Mouse (Mus musculus) liver, embryonic 14.5 days (tissue): ENCODE measurements around the gene Szt2. TPM values are rescaled to one million over a fixed set of nuclear protein-coding genes. Genes with fewer than 3 reads are reported as not detected.

Experiments used
- ATAC-seq: fragments of 200-750 bp; cut with Nextera tagmentation; 2 replicates; pipeline ENCODE4 v1.8.0; 2017; ENCODE audit warnings: moderate number of reproducible peaks, mild to moderate bottlenecking, moderate library complexity; ENCODE audit not compliant: insufficient read depth
- DNase-seq, 3 experiments: peaks; one replicate each; pipeline ENCODE4 v3.0.0-alpha.2; 2012 to 2013; ENCODE audit warnings: low read depth in 3 of 3, low spot score in 3 of 3
- H3K27ac ChIP-seq: fragments of 300-500 bp; sonication (generic); 2 replicates; pipeline ENCODE4 v1.5.1; 2014; ENCODE audit warnings: moderate library complexity, mild to moderate bottlenecking, control low read depth, inconsistent platforms
- H3K27me3 ChIP-seq: fragments of 300-500 bp; sonication (generic); 2 replicates; pipeline ENCODE4 v1.6.1; 2014; ENCODE audit warnings: mild to moderate bottlenecking, low read length, moderate library complexity; ENCODE audit not compliant: control insufficient read depth, insufficient read depth
- H3K36me3 ChIP-seq: fragments of 300-500 bp; sonication (generic); replicated peaks from 2 replicates; pipeline ENCODE4 v1.6.1; 2014; ENCODE audit warnings: low read depth; ENCODE audit not compliant: control insufficient read depth, insufficient read depth
- H3K4me1 ChIP-seq, 2 experiments: fragments of 200-500 bp in 1 of 2; fragments of 300-500 bp in 1 of 2; sonication (generic) in 1 of 2; replicated peaks; 2 replicates each; pipeline ENCODE4 v1.6.1; 2012 to 2014; ENCODE audit warnings: antibody characterized with exemption in 1 of 2, inconsistent platforms in 1 of 2, low read length in 1 of 2; ENCODE audit not compliant: control insufficient read depth in 2 of 2, insufficient read depth in 2 of 2
- H3K4me2 ChIP-seq: fragments of 300-500 bp; sonication (generic); 2 replicates; pipeline ENCODE4 v1.6.1; 2014; ENCODE audit warnings: low read depth, mild to moderate bottlenecking, control low read depth, moderate library complexity
- H3K4me3 ChIP-seq, 2 experiments: fragments of 200-500 bp in 1 of 2; fragments of 300-500 bp in 1 of 2; sonication (generic) in 1 of 2; 2 replicates each; pipeline ENCODE4 v1.5.1; 2012 to 2014; ENCODE audit warnings: low read depth in 2 of 2, low read length in 2 of 2, mild to moderate bottlenecking in 2 of 2, control low read depth in 1 of 2, inconsistent platforms in 1 of 2, moderate library complexity in 1 of 2; ENCODE audit not compliant: insufficient read depth in 1 of 2
- H3K9ac ChIP-seq: fragments of 300-500 bp; sonication (generic); replicated peaks from 2 replicates; pipeline ENCODE4 v1.6.1; 2014; ENCODE audit warnings: mild to moderate bottlenecking, control low read depth, moderate library complexity
- H3K9me3 ChIP-seq: fragments of 300-500 bp; sonication (generic); 2 replicates; pipeline ENCODE4 v1.6.1; 2016; ENCODE audit warnings: low read length, mixed read lengths; ENCODE audit not compliant: control insufficient read depth
- CTCF ChIP-seq: IDR thresholded peaks from 2 replicates; pipeline ENCODE4 v1.5.1; 2016; ENCODE audit warnings: antibody characterized with exemption, low read depth, control low read depth
- EP300 ChIP-seq: IDR thresholded peaks from 2 replicates; pipeline ENCODE4 v1.6.1; 2016; ENCODE audit warnings: antibody characterized with exemption, low read depth
- WGBS: fragments of 180-500 bp; shearing (Covaris S2); extraction: QIAGEN DNeasy Blood & Tissue Kit; methylation state at CpG from one replicate; pipeline ENCODE4 v1.1.7; 2014; ENCODE audit not compliant: insufficient replicate concordance; 5-methylcytosine and 5-hydroxymethylcytosine counted together
- polyA plus RNA-seq, 2 experiments: library from polyadenylated mRNA; depleted of rRNA in 1 of 2; stranded (reverse) in 1 of 2; unstranded in 1 of 2; fragments of >200 nt; fragmentation: Nextera tagmentation in 1 of 2; extraction: Ambion mirVana in 1 of 2; gene quantifications; 2 replicates each; pipeline versions ENCODE4 v1.2.1 to v1.2.3; 2012 to 2014

The Szt2 gene
- polyA plus RNA-seq, 2 experiments = 2.6 to 5.9 TPM

DNA sequence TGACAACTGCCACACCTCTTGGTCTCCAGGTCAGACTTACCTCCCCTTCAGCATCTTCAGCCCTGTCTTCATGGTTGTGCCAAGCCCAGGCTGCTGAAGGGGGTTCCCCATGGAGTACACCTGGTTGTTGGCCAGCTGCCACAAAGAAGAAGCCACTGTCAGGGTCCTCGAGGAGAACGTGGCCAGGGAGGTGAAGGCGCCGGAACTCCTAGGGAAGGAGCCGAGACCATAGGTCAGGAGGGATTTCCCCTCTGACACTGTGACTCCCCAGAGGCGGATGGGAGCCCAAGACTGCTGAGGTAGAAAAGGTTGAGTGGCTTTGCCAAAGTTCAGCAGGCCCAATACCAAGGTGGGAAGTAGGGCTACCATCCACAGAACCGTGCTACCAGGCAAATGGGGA lies 25.8 kb downstream of the Szt2 start:
- Histone ChIP-seq H3K9me3 (no peaks in the 10 kb centered on the region), H3K27me3 (no peaks in the 10 kb centered on the region), H3K4me1 (no peaks in the 10 kb centered on the region), H3K4me3 (no peak overlapping the region), H3K4me2 (no peak overlapping the region), H3K27ac (no peak overlapping the region), H3K9ac (no peak overlapping the region), H3K36me3 (peaks cover 42% of the 10 kb centered on the region)
- 84% methylated on average over 7 of the region's 7 CpGs for WGBS
- DNase-seq (no peak), ATAC-seq (no peak)
- no peak for TF ChIP-seq EP300

DNA sequence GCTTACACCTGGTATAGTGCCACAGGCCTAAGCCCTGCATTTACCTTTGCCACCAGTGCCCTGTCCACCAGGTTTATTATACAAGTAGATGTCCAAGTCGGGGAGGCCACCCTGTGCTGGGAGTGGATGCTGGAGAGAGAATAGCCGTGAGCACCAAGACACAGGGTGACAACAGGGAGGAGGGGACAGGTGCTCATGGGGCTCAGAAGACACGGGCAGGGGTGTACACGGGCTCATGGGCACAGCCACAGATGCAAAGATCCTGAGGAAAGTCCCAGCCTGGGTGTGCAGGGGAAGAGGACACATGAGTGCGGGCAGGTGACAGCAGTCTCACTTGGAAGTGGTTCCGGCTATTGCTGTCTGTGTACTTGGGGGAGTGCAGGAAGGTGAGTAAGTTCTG lies 33.1 kb downstream of the Szt2 start:
- H3K4me2 ChIP-seq = no peak overlapping the region
- no peak overlapping the region for H3K9ac ChIP-seq
- H3K27ac ChIP-seq = no peak overlapping the region
- no peak overlapping the region for H3K4me3 ChIP-seq
- H3K4me1 ChIP-seq = no peaks in the 10 kb centered on the region
- no peak for DNase-seq
- no peaks in the 10 kb centered on the region for H3K9me3 ChIP-seq
- WGBS = 80% methylated on average over 6 of the region's 6 CpGs
- peaks cover 37% of the 10 kb centered on the region for H3K36me3 ChIP-seq
- no peak for ATAC-seq
- H3K27me3 ChIP-seq = no peaks in the 10 kb centered on the region
- TF ChIP-seq CTCF (no peak), EP300 (no peak)

DNA sequence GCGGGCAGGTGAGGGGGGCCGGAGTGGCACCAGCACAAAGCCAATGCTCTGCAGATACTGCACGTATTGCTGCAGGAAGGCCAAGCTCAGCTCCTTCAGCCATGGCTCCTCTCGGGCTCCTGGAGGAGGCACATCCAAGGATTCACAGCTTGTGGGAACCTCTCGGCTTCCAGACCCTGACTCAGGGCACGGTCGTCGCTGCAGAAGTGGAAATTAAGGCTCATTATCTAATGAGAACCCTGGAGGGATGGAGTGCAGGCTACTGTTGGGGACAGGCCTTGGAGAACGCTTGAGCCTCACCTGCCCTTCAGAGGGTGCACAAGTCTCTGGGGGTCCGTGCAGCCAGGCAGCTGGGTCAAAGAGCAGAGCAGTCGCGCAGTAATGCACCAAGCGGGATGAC lies 37.3 kb downstream of the Szt2 start:
- 81% methylated on average over 13 of the region's 13 CpGs for WGBS
- ATAC-seq = no peak
- Histone ChIP-seq H3K36me3 (peaks cover 23% of the 10 kb centered on the region), H3K4me1 (no peaks in the 10 kb centered on the region), H3K27ac (no peak overlapping the region), H3K27me3 (no peaks in the 10 kb centered on the region), H3K4me2 (no peak overlapping the region), H3K9ac (no peak overlapping the region), H3K4me3 (no peak overlapping the region), H3K9me3 (no peaks in the 10 kb centered on the region)
- TF ChIP-seq CTCF = no peak
- TF ChIP-seq EP300 = no peak
- DNase-seq = no peak

DNA sequence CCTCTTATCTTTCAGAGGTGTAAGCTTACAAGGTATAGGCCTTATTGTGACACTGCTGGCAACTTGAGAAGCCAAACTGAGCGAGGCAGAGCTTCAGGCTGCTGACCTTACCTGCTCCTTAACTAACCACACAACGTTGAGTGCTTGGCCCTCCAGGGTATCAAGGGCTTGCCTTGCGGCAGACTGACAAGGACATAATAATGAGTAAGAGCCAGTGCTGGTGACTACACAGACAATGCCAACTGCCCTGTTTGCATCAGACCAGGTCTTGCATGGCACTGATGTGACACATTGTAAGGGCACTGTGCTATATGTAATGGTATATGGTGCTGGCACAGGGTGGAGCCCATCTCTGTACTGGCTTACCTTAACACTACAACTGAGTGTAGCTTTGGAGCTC lies 40.5 kb downstream of the Szt2 start:
- H3K27me3 ChIP-seq = no peaks in the 10 kb centered on the region
- 76% methylated on average over 3 of the region's 3 CpGs for WGBS
- peaks cover 16% of the 10 kb centered on the region for H3K36me3 ChIP-seq
- H3K9me3 ChIP-seq = no peaks in the 10 kb centered on the region
- H3K9ac ChIP-seq = no peak overlapping the region
- H3K4me2 ChIP-seq = no peak overlapping the region
- H3K4me1 ChIP-seq = no peaks in the 10 kb centered on the region
- ATAC-seq (no peak), DNase-seq (no peak)
- H3K27ac ChIP-seq = no peak overlapping the region
- H3K4me3 ChIP-seq = no peak overlapping the region
- TF ChIP-seq CTCF (no peak), EP300 (no peak)

DNA sequence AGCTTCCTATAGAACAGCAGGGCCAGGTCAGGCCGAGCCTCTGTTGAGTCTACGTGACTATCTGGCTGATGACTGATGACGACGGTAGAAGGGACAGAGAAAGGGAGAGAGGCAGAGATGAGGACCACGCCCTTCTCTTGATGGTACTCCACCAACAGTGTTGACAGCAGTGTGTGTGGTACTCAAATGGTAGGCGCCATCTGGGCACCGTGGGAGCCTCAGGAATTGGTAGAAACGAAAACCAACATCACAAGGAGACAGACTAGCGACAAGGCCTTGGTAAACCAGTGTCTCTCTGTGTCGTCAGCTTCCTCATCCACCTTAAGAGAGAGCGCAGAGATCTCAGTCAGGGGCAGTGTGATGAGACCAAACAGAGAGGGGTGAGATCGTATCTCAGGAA lies 41.5 kb downstream of the Szt2 start:
- 77% methylated on average over 12 of the region's 12 CpGs for WGBS
- Histone ChIP-seq H3K36me3 (peaks cover 14% of the 10 kb centered on the region), H3K9ac (no peak overlapping the region), H3K4me2 (no peak overlapping the region), H3K4me3 (no peak overlapping the region), H3K4me1 (no peaks in the 10 kb centered on the region), H3K27me3 (no peaks in the 10 kb centered on the region), H3K9me3 (no peaks in the 10 kb centered on the region), H3K27ac (no peak overlapping the region)
- ATAC-seq (no peak), DNase-seq (no peak)
- no peak for TF ChIP-seq CTCF
- TF ChIP-seq EP300 = no peak

GRCm38 (mm10) chr4:118365991-118366390 lies 43.1 kb downstream of the Szt2 start:
- Histone ChIP-seq H3K36me3 (peaks cover 9% of the 10 kb centered on the region), H3K9ac (no peak overlapping the region), H3K4me3 (no peak overlapping the region), H3K27ac (no peak overlapping the region), H3K27me3 (no peaks in the 10 kb centered on the region), H3K4me2 (no peak overlapping the region), H3K4me1 (peaks cover 0 to under 1% of the 10 kb centered on the region in 2 experiments; a peak in 2 of 4 replicates), H3K9me3 (no peaks in the 10 kb centered on the region)
- WGBS = 80% methylated on average over 14 of the region's 14 CpGs
- DNase-seq = no peak
- TF ChIP-seq EP300 = no peak
- no peak for TF ChIP-seq CTCF
- ATAC-seq = no peak
